Mouse (Mus musculus) neural tube, embryonic 13.5 days (tissue): ENCODE results near the gene Baz1b. TPM values are rescaled to one million over a fixed set of nuclear protein-coding genes. Genes with fewer than 3 reads are reported as not detected.
"Not testable (repeated sequence)": the region's sequence is repeated elsewhere in the genome, so short reads cannot be mapped to it uniquely, and the experiment has no call there.

Source experiments
- ATAC-seq: fragments of 200-750 bp; cut with Nextera tagmentation; 2 replicates; pipeline ENCODE4 v1.8.0; 2017; ENCODE audit warnings: low read depth, mild to moderate bottlenecking, moderate TSS enrichment, moderate library complexity
- H3K27ac ChIP-seq: fragments of 300-500 bp; sonication (generic); replicated peaks from 2 replicates; pipeline ENCODE4 v1.5.1; 2015; ENCODE audit warnings: moderate library complexity, mild to moderate bottlenecking, inconsistent platforms
- H3K27me3 ChIP-seq: fragments of 300-500 bp; sonication (generic); 2 replicates; pipeline ENCODE4 v1.6.1; 2015; ENCODE audit warnings: mild to moderate bottlenecking, inconsistent platforms
- H3K36me3 ChIP-seq: fragments of 300-500 bp; sonication (generic); 2 replicates; pipeline ENCODE4 v1.6.1; 2015; ENCODE audit warnings: mild to moderate bottlenecking, inconsistent platforms
- H3K4me1 ChIP-seq: fragments of 300-500 bp; sonication (generic); replicated peaks from 2 replicates; pipeline ENCODE4 v1.6.1; 2015; ENCODE audit warnings: inconsistent platforms
- H3K4me2 ChIP-seq: fragments of 300-500 bp; sonication (generic); 2 replicates; pipeline ENCODE4 v1.6.1; 2015; ENCODE audit warnings: inconsistent platforms, mild to moderate bottlenecking, moderate library complexity
- H3K4me3 ChIP-seq: fragments of 300-500 bp; sonication (generic); 2 replicates; pipeline ENCODE4 v1.5.1; 2015; ENCODE audit warnings: mild to moderate bottlenecking, inconsistent platforms
- H3K9ac ChIP-seq: fragments of 300-500 bp; sonication (generic); 2 replicates; pipeline ENCODE4 v1.6.1; 2015; ENCODE audit warnings: moderate library complexity, mild to moderate bottlenecking, inconsistent platforms
- H3K9me3 ChIP-seq: fragments of 300-500 bp; sonication (generic); 2 replicates; pipeline ENCODE4 v1.6.1; 2016; ENCODE audit warnings: inconsistent platforms
- WGBS: fragments of 180-500 bp; shearing (Covaris S2); methylation state at CpG from one replicate; pipeline ENCODE4 v1.1.7; 2015; 5-methylcytosine and 5-hydroxymethylcytosine counted together
- polyA plus RNA-seq: library from polyadenylated mRNA; unstranded; fragments of >200 nt; fragmentation: Nextera tagmentation; extraction: Ambion mirVana; gene quantifications from 2 replicates; pipeline ENCODE4 v1.2.1, GENCODE M21; 2015

Gene Baz1b
- polyA plus RNA-seq, 1 experiment from 2014 or later = 32.0 TPM

DNA sequence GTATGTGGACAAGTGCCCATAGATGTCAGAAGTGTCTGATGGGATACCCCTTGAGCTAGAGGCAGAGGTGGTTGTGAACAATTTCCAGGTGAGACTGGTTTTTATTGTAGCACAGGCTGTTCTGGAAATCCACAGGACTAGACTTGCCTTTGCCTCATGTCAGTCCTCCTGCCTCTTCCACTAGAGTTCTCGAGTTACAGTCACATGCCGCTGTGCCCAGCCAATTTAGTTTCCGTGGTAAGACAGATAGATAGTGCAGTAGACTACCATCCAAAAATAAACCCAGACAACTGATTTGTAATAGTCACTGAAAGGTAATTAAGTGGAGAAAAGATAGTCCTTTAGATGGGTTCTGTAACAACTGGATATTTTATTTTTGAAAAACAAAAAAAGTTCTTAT lies 15.7 kb downstream of the Baz1b start:
- Histone ChIP-seq H3K4me1 (no peaks in the 10 kb centered on the region), H3K27me3 (no peaks in the 10 kb centered on the region), H3K4me2 (no peak overlapping the region), H3K9ac (no peak overlapping the region), H3K9me3 (no peaks in the 10 kb centered on the region), H3K27ac (no peak overlapping the region), H3K36me3 (peaks cover 79% of the 10 kb centered on the region), H3K4me3 (no peak overlapping the region)
- 83% methylated on average over 3 of the region's 3 CpGs for WGBS
- no peak for ATAC-seq

DNA sequence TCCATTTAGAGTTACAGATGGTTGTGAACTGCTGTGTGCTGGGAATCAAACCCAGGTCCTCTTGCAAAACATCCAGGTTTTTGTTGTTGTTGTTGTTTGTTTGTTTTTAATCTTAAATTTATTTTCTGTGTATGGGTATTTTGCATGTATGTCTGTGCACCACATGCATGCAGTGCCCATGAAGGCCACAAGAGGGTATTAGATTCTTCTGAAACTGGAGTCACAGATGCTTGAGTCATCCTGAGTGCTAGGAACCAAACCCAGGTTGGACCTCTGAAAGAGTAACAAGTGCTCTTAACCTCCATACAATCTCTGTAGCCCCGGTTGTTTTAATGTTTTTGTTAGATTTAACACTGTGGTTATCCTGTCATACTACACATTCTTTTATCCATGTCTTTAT lies 21.1 kb downstream of the Baz1b start:
- Histone ChIP-seq H3K36me3 (peaks cover 90% of the 10 kb centered on the region), H3K4me1 (no peaks in the 10 kb centered on the region), H3K27me3 (no peaks in the 10 kb centered on the region), H3K9me3 (no peaks in the 10 kb centered on the region), H3K27ac (no peak overlapping the region), H3K9ac (no peak overlapping the region), H3K4me2 (no peak overlapping the region), H3K4me3 (no peak overlapping the region)
- no peak for ATAC-seq
- 95% methylated on average over 1 of the region's 1 CpGs for WGBS

DNA sequence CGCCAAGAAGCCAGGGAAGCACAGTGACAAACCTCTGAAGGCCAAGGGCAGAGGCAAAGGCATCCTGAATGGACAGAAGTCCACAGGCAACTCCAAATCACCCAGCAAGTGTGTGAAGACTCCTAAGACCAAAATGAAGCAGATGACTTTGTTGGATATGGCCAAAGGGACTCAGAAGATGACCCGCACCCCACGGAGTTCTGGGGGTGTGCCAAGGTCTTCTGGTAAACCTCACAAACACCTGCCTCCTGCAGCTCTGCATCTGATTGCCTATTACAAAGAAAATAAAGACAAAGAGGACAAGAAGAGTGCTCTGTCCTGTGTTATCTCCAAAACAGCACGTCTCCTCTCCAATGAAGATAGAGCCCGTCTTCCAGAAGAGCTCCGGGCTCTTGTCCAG lies 29.8 kb downstream of the Baz1b start:
- 96% methylated on average over 6 of the region's 6 CpGs for WGBS
- Histone ChIP-seq H3K27ac (no peak overlapping the region), H3K4me1 (no peaks in the 10 kb centered on the region), H3K9me3 (no peaks in the 10 kb centered on the region), H3K4me3 (no peak overlapping the region), H3K27me3 (no peaks in the 10 kb centered on the region), H3K9ac (no peak overlapping the region), H3K4me2 (no peak overlapping the region), H3K36me3 (peaks cover 93% of the 10 kb centered on the region)
- ATAC-seq = no peak

- no peaks in the 10 kb centered on the region for H3K27me3 ChIP-seq
- ATAC-seq = no peak
- no peak overlapping the region for H3K9ac ChIP-seq
- H3K4me2 ChIP-seq = no peak overlapping the region
- H3K27ac ChIP-seq = no peak overlapping the region
- H3K4me3 ChIP-seq = no peak overlapping the region
- peaks cover 91% of the 10 kb centered on the region for H3K36me3 ChIP-seq
- H3K4me1 ChIP-seq = no peaks in the 10 kb centered on the region
- no peaks in the 10 kb centered on the region for H3K9me3 ChIP-seq
Measured at GRCm38 (mm10) chr5:135220941-135221340, 33.9 kb downstream of the Baz1b start.

- Histone ChIP-seq H3K9ac (no peak overlapping the region), H3K36me3 (peaks cover 88% of the 10 kb centered on the region), H3K4me2 (no peak overlapping the region), H3K4me3 (no peak overlapping the region), H3K27me3 (no peaks in the 10 kb centered on the region), H3K27ac (no peak overlapping the region), H3K9me3 (no peaks in the 10 kb centered on the region), H3K4me1 (no peaks in the 10 kb centered on the region)
- 92% methylated on average over 7 of the region's 7 CpGs for WGBS
- ATAC-seq = no peak
Measured at GRCm38 (mm10) chr5:135222066-135222465, 35.0 kb downstream of the Baz1b start.

GRCm38 (mm10) chr5:135224169-135224568 lies 37.1 kb downstream of the Baz1b start:
- Histone ChIP-seq H3K27ac (no peak overlapping the region), H3K4me3 (no peak overlapping the region), H3K27me3 (no peaks in the 10 kb centered on the region), H3K9ac (no peak overlapping the region), H3K4me1 (no peaks in the 10 kb centered on the region), H3K4me2 (no peak overlapping the region), H3K9me3 (no peaks in the 10 kb centered on the region), H3K36me3 (peaks cover 87% of the 10 kb centered on the region)
- no peak for ATAC-seq
- 95% methylated on average over 3 of the region's 3 CpGs for WGBS

DNA sequence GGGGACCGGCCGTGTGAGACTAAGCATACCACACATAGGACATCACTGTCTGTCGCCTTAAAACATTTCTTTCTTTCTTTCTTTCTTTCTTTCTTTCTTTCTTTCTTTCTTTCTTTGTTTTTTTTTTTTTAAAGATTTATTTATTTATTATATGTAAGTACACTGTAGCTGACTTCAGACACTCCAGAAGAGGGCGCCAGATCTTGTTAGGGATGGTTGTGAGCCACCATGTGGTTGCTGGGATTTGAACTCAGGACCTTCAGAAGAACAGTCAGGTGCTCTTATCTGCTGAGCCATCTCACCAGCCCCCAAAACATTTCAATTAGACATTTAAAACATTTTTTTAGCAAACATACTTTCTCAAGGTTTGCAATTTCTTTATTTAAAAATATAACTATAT lies 38.8 kb downstream of the Baz1b start:
- H3K4me2 ChIP-seq, ATAC-seq, H3K27me3 ChIP-seq, H3K4me3 ChIP-seq, H3K9me3 ChIP-seq, H3K27ac ChIP-seq, H3K4me1 ChIP-seq, H3K9ac ChIP-seq: not testable (repeated sequence)
- H3K36me3 ChIP-seq = peaks cover 88% of the 10 kb centered on the region
- 95% methylated on average over 4 of the region's 4 CpGs for WGBS

DNA sequence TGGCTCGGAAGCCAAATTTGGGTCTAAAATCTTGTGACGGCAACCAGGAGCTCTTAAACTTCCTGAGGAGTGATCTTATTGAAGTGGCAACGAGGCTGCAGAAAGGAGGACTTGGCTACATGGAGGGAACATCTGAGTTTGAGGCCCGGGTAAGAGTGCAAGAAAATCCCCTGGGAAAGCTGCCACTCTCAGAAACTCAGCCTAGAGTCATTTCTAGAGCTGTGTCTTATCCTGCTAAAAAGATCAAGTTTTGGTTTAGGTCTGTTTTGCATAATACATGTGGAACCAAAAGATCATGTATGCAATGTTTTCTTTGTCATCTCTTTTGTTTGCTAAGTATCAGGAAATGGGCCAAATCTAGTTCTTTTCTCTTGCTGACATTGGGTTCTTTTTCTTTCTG lies 43.1 kb downstream of the Baz1b start:
- Histone ChIP-seq H3K9me3 (no peaks in the 10 kb centered on the region), H3K27ac (no peak overlapping the region), H3K9ac (no peak overlapping the region), H3K36me3 (peaks cover 90% of the 10 kb centered on the region), H3K4me3 (no peak overlapping the region), H3K4me1 (no peaks in the 10 kb centered on the region), H3K4me2 (no peak overlapping the region), H3K27me3 (no peaks in the 10 kb centered on the region)
- 87% methylated on average over 4 of the region's 4 CpGs for WGBS
- no peak for ATAC-seq

DNA sequence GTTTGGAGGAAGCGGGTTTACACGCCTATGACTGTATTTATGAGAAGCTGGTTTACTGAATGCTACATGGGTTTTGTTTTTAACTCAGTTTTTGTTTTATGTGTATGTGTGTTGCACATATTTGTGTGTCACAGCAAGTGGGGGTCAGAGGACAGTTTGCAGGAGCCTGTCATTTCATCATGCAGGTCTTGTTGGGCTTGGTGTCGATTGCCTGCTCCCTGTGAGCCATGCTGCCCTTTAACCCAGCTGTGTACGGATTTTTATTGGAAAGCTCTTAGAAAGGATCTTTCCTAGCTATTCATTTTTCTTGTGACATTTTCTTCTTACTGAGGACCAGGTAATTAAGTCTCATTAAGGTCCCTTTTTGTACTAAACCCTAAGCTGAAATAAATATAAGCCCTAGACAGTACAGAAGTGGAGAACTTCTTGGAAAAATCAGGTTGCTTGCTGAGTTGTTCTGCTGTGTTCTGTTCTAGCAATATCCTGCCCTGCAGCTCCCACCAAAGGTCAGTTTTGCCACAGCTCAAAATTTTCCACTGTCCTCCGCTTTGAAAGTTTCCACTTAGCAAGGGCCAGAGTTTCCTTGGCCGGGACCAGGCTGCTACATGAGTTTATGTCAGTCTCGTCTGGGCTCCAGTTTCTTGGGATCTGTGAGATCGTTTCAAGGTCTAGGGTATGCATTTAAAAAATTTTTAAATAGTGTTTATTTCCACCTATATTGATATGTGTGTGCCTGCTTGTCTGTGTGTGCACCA lies 46.3 kb downstream of the Baz1b start:
- no peaks in the 10 kb centered on the region for H3K27me3 ChIP-seq
- no peak overlapping the region for H3K27ac ChIP-seq
- 90% methylated on average over 8 of the region's 8 CpGs for WGBS
- no peaks in the 10 kb centered on the region for H3K4me1 ChIP-seq
- no peak overlapping the region for H3K4me3 ChIP-seq
- ATAC-seq = no peak
- H3K4me2 ChIP-seq = no peak overlapping the region
- H3K36me3 ChIP-seq = peaks cover 94% of the 10 kb centered on the region
- no peaks in the 10 kb centered on the region for H3K9me3 ChIP-seq
- H3K9ac ChIP-seq = no peak overlapping the region

DNA sequence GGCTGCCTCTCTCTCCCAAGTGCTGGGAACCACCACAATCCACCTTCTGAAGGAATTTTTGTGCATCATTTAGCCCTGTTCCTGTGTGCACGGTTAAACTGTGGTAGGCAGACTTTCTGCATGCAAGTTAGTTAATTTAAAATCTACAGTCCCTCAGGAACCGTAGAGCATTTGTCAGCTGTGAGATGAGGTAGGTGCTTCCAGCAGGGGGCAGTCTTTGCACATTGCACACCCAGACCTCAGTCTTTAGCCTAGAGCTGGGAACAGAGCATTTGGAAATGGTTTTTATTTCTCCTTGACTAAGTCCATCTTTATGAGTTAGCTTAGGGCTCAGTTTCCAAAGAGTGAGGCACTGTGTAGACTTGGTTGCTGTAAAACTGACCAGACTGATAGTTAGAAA lies 49.5 kb downstream of the Baz1b start:
- no peak for ATAC-seq
- 48% methylated on average over 2 of the region's 2 CpGs for WGBS
- H3K9me3 ChIP-seq = no peaks in the 10 kb centered on the region
- H3K27ac ChIP-seq = no peak overlapping the region
- no peak overlapping the region for H3K4me2 ChIP-seq
- H3K4me3 ChIP-seq = no peak overlapping the region
- no peak overlapping the region for H3K9ac ChIP-seq
- peaks cover 98% of the 10 kb centered on the region for H3K36me3 ChIP-seq
- H3K4me1 ChIP-seq = no peaks in the 10 kb centered on the region
- H3K27me3 ChIP-seq = no peaks in the 10 kb centered on the region

GRCm38 (mm10) chr5:135238832-135239231 lies 51.8 kb downstream of the Baz1b start:
- H3K27ac ChIP-seq = no peak overlapping the region
- H3K4me1 ChIP-seq = no peaks in the 10 kb centered on the region
- no peak overlapping the region for H3K4me2 ChIP-seq
- peaks cover 98% of the 10 kb centered on the region for H3K36me3 ChIP-seq
- H3K9ac ChIP-seq = no peak overlapping the region
- WGBS = 89% methylated on average over 2 of the region's 2 CpGs
- no peak for ATAC-seq
- no peaks in the 10 kb centered on the region for H3K9me3 ChIP-seq
- H3K27me3 ChIP-seq = no peaks in the 10 kb centered on the region
- no peak overlapping the region for H3K4me3 ChIP-seq

DNA sequence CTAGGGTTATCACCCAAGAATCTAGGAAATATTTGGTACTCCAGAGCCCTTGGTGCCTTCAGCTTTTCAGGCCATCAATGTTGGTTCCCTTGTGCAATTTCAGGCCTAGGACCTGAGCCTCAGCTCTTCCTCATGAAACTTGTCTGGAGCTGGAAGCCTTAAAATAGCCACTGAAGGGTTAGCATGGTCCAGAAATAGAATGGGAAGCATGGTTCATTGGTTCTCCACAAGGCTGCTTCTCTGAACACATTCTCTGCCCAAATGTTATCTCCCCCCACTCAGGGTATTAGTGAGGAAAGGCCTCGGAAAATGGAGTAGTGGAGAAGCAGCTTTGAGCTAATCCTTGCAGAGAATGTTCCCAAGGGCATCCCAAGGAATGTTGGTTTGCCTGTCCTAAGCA lies 54.4 kb downstream of the Baz1b start:
- H3K36me3 ChIP-seq = peaks cover 100% of the 10 kb centered on the region
- no peak overlapping the region for H3K9ac ChIP-seq
- H3K4me3 ChIP-seq = no peak overlapping the region
- no peaks in the 10 kb centered on the region for H3K9me3 ChIP-seq
- 80% methylated on average over 1 of the region's 1 CpGs for WGBS
- no peak for ATAC-seq
- H3K27me3 ChIP-seq = no peaks in the 10 kb centered on the region
- H3K4me2 ChIP-seq = no peak overlapping the region
- H3K4me1 ChIP-seq = peaks cover 5% of the 10 kb centered on the region
- no peak overlapping the region for H3K27ac ChIP-seq

DNA sequence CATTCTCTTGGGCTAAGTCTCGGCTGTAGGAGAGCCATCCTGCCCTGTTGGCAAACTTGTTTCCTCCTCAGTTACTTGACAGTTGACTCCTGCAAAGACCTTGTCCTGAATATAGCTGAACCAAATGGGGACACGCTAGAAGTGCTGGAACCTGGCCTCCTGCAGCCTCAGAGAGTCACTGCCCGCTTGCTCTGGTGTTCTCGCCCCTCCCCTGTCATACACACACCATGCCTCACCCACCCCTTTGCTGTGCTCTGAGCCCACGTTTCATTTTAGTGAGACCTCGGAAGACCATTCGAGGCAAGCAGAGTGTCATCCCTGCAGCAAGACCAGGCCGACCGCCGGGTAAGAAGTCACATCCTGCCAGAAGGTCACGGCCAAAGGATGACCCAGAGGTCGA lies 55.1 kb downstream of the Baz1b start:
- no peak for ATAC-seq
- 76% methylated on average over 12 of the region's 12 CpGs for WGBS
- no peak overlapping the region for H3K4me3 ChIP-seq
- H3K9me3 ChIP-seq = no peaks in the 10 kb centered on the region
- no peak overlapping the region for H3K9ac ChIP-seq
- no peak overlapping the region for H3K4me2 ChIP-seq
- H3K4me1 ChIP-seq = peaks cover 10% of the 10 kb centered on the region
- H3K27me3 ChIP-seq = no peaks in the 10 kb centered on the region
- H3K36me3 ChIP-seq = peaks cover 99% of the 10 kb centered on the region
- H3K27ac ChIP-seq = no peak overlapping the region
